Mouse (Mus musculus) C2C12 (cell line): ENCODE data around the gene Rbms3.

Experiments
- CEBPB ChIP-seq: IDR thresholded peaks from one replicate; pipeline ENCODE4 v1.6.1; 2011; ENCODE audit warnings: low read depth, mild to moderate bottlenecking, control low read depth, moderate library complexity
- CTCF ChIP-seq: IDR thresholded peaks from one replicate; pipeline ENCODE4 v1.5.1; 2011; ENCODE audit not compliant: control insufficient read depth, insufficient read depth, insufficient read length
- FOSL1 ChIP-seq: IDR thresholded peaks from one replicate; pipeline ENCODE4 v1.8.0; 2011; ENCODE audit warnings: mild to moderate bottlenecking, low read length; ENCODE audit not compliant: poor library complexity, insufficient read depth, severe bottlenecking
- MYOD1 ChIP-seq: IDR thresholded peaks from one replicate; pipeline ENCODE4 v1.6.1; 2011; ENCODE audit warnings: low read depth; ENCODE audit not compliant: control insufficient read depth, insufficient read length
- MYOG ChIP-seq: IDR thresholded peaks from one replicate; pipeline ENCODE4 v1.6.1; 2011; ENCODE audit not compliant: control insufficient read depth, insufficient read length; ENCODE audit errors: extremely low read depth
- USF1 ChIP-seq: IDR thresholded peaks from one replicate; pipeline ENCODE4 v1.6.1; 2011; ENCODE audit warnings: low read depth, mild to moderate bottlenecking, control low read depth, moderate library complexity

DNA sequence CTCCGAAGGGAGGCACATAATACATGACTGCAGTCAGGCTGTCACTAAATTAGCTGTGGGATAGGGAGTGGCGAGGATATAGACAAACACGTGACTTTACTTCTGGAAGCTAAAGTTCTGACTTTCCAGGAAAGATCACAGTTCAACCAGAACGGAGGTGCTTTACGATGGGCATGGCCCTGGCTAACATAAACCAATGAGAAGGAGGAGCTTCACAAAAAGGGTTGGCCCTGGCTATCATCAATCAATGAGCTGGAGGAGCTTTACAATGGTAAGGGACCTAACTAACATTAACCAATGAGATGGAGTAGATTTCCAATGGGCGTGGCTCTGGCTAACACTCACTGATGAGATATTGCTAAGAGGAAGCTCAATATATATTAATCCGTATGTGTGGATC is 457.2 kb downstream of the Rbms3 start:
- TF ChIP-seq MYOD1 (no peak), CTCF (no peak), CEBPB (no peak), FOSL1 (no peak), MYOG (no peak), USF1 (no peak)
